Mouse (Mus musculus) inflammation-experienced regulatory T-cells, adult 6 months (primary cell): ENCODE results near the gene Usp2. TPM values are rescaled to one million over a fixed set of nuclear protein-coding genes. Genes with fewer than 3 reads are reported as not detected.

ENCODE experiments used
- ATAC-seq: one replicate; pipeline ENCODE4 v1.8.0; 2017
- polyA plus RNA-seq, 3 experiments: library from polyadenylated mRNA; unstranded; fragments of 100-300 nt; shearing (Covaris generic); gene quantifications; one replicate each; pipeline ENCODE4 v1.2.1; 2017

The Usp2 gene
- polyA plus RNA-seq, 3 experiments from 2014 or later, result 0.53 to 5.0 (median 2.2) TPM

GRCm38 (mm10) chr9:44046426-44046825 lies 20.4 kb upstream of the Usp2 start:
- no peak for ATAC-seq

GRCm38 (mm10) chr9:44047071-44047470 lies 19.8 kb upstream of the Usp2 start:
- ATAC-seq, result peak; percentile 61

GRCm38 (mm10) chr9:44047571-44048490 lies 19.0 kb upstream of the Usp2 start:
- ATAC-seq, result no peak

- no peak for ATAC-seq
Observed at GRCm38 (mm10) chr9:44048541-44049380, 18.1 kb upstream of the Usp2 start.

- no peak for ATAC-seq
Observed at GRCm38 (mm10) chr9:44049381-44050165, 17.2 kb upstream of the Usp2 start.

GRCm38 (mm10) chr9:44052855-44053254 lies 14.0 kb upstream of the Usp2 start:
- no peak for ATAC-seq

GRCm38 (mm10) chr9:44053936-44054335 lies 12.9 kb upstream of the Usp2 start:
- ATAC-seq, result no peak

- no peak for ATAC-seq
Observed at GRCm38 (mm10) chr9:44058606-44059005, 8.2 kb upstream of the Usp2 start.

- no peak for ATAC-seq
Observed at GRCm38 (mm10) chr9:44065177-44065576, 1.6 kb upstream of the Usp2 start.

GRCm38 (mm10) chr9:44067241-44067959 lies 579 bp downstream of the Usp2 start:
- ATAC-seq, result peak; percentile 27

GRCm38 (mm10) chr9:44067960-44068330 lies 1.1 kb downstream of the Usp2 start:
- no peak for ATAC-seq

GRCm38 (mm10) chr9:44069252-44069651 lies 2.4 kb downstream of the Usp2 start:
- no peak for ATAC-seq

- ATAC-seq, result no peak
Observed at GRCm38 (mm10) chr9:44070113-44070843, 3.5 kb downstream of the Usp2 start.

GRCm38 (mm10) chr9:44070844-44071231 lies 4.0 kb downstream of the Usp2 start:
- ATAC-seq, result no peak

- no peak for ATAC-seq
Observed at GRCm38 (mm10) chr9:44071914-44072598, 5.2 kb downstream of the Usp2 start.

- ATAC-seq, result no peak
Observed at GRCm38 (mm10) chr9:44072599-44072915, 5.7 kb downstream of the Usp2 start.

GRCm38 (mm10) chr9:44073115-44073514 lies 6.3 kb downstream of the Usp2 start:
- ATAC-seq, result no peak

GRCm38 (mm10) chr9:44074395-44075275 lies 7.8 kb downstream of the Usp2 start:
- ATAC-seq, result no peak

- ATAC-seq, result no peak
Observed at GRCm38 (mm10) chr9:44075276-44075995, 8.6 kb downstream of the Usp2 start.
